ENCODE assay signal across 11 mouse cellular contexts in genomic region chr16:24443123-24443515, GRCm38 (mm10). TPM values are rescaled to one million over a fixed set of nuclear protein-coding genes. Genes with fewer than 3 reads are reported as not detected.
A peak's percentile ranks its signal among the peaks of the same experiment; 100 is the strongest.
DNase-seq lines count a peak whose midpoint lies in the region; ATAC-seq and TF ChIP-seq lines count a peak whose summit lies in the region.
"Had no signal": no experiment of that assay in that cellular context is flagged by ENCODE, and none has a peak within 500 bp of the region (broad histone marks: within the 10 kb centered on the region; RNA-seq: fewer than 3 reads in every experiment).

No protein-coding gene starts in this region.

- 56% methylated on average over 7 of the region's 7 CpGs for WGBS in heart, embryonic 13.5 days
- 35% methylated on average over 7 of the region's 7 CpGs for WGBS in lung, postnatal 0 days

- no peak for DNase-seq in heart, postnatal 4 days
- no peak for DNase-seq in lung, postnatal 0 days (ENCODE audit: low spot score)
- DNase-seq in lung, postnatal 36 days: no peak
- DNase-seq in fat pad, adult 2 months (ENCODE audit: extremely low read depth, low read depth, low spot score): peak; percentile 13
- DNase-seq: kidney, adult 11 months; liver, postnatal 0 days had no signal

- H3K27ac ChIP-seq in heart, embryonic 13.5 days (replicated peaks): peak overlapping the region; percentile 63
- H3K27ac ChIP-seq in lung, postnatal 0 days (ENCODE audit: low read length): 0 out of 2 replicates have a peak overlapping the region, but pooled peaks have one; percentile 27
- H3K27ac ChIP-seq: left cerebral cortex, adult 2 months had no signal

- no peak overlapping the region for H3K4me2 ChIP-seq in heart, embryonic 13.5 days
- H3K4me2 ChIP-seq in lung, postnatal 0 days (replicated peaks; ENCODE audit: low read depth, low read length): no peak overlapping the region

- H3K9me3 ChIP-seq in heart, embryonic 13.5 days: no peaks in the 10 kb centered on the region
- no peaks in the 10 kb centered on the region for H3K9me3 ChIP-seq in lung, postnatal 0 days (ENCODE audit: low read length)

- no peak for ATAC-seq in heart, embryonic 13.5 days (ENCODE audit: extremely low read depth, insufficient number of reproducible peaks, low FRiP score, low TSS enrichment)
- ATAC-seq in lung, postnatal 0 days: no peak
- ATAC-seq in inflammation-experienced regulatory T-cells, adult 6 months: no peak
- ATAC-seq in granulocyte monocyte progenitor cell, adult 5-6 weeks (replicated peaks; ENCODE audit: poor library complexity, severe bottlenecking): no peak
- ATAC-seq: liver, postnatal 0 days had no signal

- H3K27me3 ChIP-seq in heart, embryonic 13.5 days (replicated peaks): no peaks in the 10 kb centered on the region
- no peaks in the 10 kb centered on the region for H3K27me3 ChIP-seq in lung, postnatal 0 days (replicated peaks; ENCODE audit: insufficient read depth, low read length)
- H3K27me3 ChIP-seq: CH12.LX had no signal

- no peak overlapping the region for H3K4me3 ChIP-seq in heart, embryonic 13.5 days
- no peak overlapping the region for H3K4me3 ChIP-seq in lung, postnatal 0 days (ENCODE audit: low read depth, low read length)
- H3K4me3 ChIP-seq: left cerebral cortex, adult 2 months had no signal

- peaks cover 24% of the 10 kb centered on the region for H3K36me3 ChIP-seq in heart, embryonic 13.5 days
- H3K36me3 ChIP-seq in lung, postnatal 0 days (ENCODE audit: insufficient read depth, low read length): no peaks in the 10 kb centered on the region

- TF ChIP-seq CTCF in lung, postnatal 0 days (IDR thresholded peaks at IDR 0.05): no peak

- peak overlapping the region; percentile 44; the same call in 1 of the 2 replicates for H3K9ac ChIP-seq in heart, embryonic 13.5 days
- H3K9ac ChIP-seq in lung, postnatal 0 days (replicated peaks; ENCODE audit: low read depth): no peak overlapping the region
- H3K9ac ChIP-seq: liver, postnatal 0 days had no signal

- peaks cover 79% of the 10 kb centered on the region for H3K4me1 ChIP-seq in heart, embryonic 13.5 days
- peaks cover 11% of the 10 kb centered on the region; the same call in 1 of the 2 replicates for H3K4me1 ChIP-seq in lung, postnatal 0 days (ENCODE audit: insufficient read depth, low read depth, low read length)

- TF ChIP-seq EP300 in lung, postnatal 0 days (IDR thresholded peaks at IDR 0.05): no peak

RNA-seq across cellular contexts. Expression of gene Lpp, which starts 49.8 kb away (rescaled TPM):
- 37.9 and 39.8 TPM in 2 replicates for polyA plus RNA-seq in heart, embryonic 13.5 days (2015; fragmentation: Nextera tagmentation; extraction: Ambion mirVana)
- 10 to 100 TPM; 77.6 to 80.1 TPM for total RNA-seq in heart, postnatal 4 days (2021)
- 36.8 and 42.7 TPM in 2 replicates for polyA plus RNA-seq in lung, postnatal 0 days (2015; fragmentation: Nextera tagmentation; extraction: Ambion mirVana)
- 10 to 100 TPM; 13.0 to 22.8 (median 20.9) TPM for polyA plus RNA-seq in inflammation-experienced regulatory T-cells, adult 6 months (2017; shearing (Covaris generic))
- 3.5 and 4.9 TPM in 2 replicates for total RNA-seq in granulocyte monocyte progenitor cell, adult 5-6 weeks (2014; fragmentation: Nextera tagmentation)
- total RNA-seq in granulocyte monocyte progenitor cell, adult 5-6 weeks (2017): 1.9 and 3.2 TPM in 2 replicates
